Mouse (Mus musculus): ENCODE data around the gene Olfr462.

DNA sequence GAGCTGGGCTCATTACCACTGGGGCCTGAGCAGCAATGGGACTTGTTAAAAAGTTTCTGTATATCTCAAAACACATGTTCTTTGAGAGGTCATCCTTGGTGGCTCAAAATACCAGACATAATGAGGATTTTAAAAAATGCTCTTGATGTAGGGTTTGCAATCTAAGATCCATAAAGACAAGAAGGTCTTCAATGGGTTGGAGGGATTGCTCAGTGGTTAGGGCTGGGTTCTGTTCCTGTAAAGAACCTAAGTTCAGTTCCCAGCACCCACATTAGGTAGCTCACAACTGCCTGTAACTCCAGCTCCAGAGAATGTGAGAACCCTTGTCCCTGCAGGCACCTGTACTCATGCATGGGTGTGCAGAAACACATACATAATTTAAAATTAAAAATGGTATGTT lies 5.2 kb upstream of the Olfr462 start, which contains the start of gene Olfr463:
- TF ChIP-seq CTCF (IDR thresholded peaks at IDR 0.05; ENCODE audit: low read depth, low read length) (no peak), TAL1 (conservative IDR thresholded peaks at IDR 0.05; ENCODE audit: low read depth, low read length) (no peak)

All from G1E (cell line).